Mouse (Mus musculus) kidney, adult 18-20 months (tissue): ENCODE measurements at regions not wholly inside any gene's neighbourhood (a gene's known extent, or its start where the extent isn't known, plus 50 kb on each side); places are given as distances from the start of the nearest gene placed in this dataset.

Experiments used
- DNase-seq: peaks from one replicate; pipeline ENCODE4 v3.0.0; 2021

GRCm38 (mm10) chr6:135629236-135629635, 266.9 kb downstream of the Emp1 start:
- no peak for DNase-seq

GRCm38 (mm10) chr6:135632671-135633070, 270.3 kb downstream of the Emp1 start:
- no peak for DNase-seq

GRCm38 (mm10) chr6:135636648-135637047, 274.3 kb downstream of the Emp1 start:
- DNase-seq = no peak

GRCm38 (mm10) chr6:135642711-135643110, 280.4 kb downstream of the Emp1 start:
- DNase-seq = no peak

GRCm38 (mm10) chr6:135646177-135646576, 283.8 kb downstream of the Emp1 start:
- peak; percentile 30 for DNase-seq

GRCm38 (mm10) chr6:135653002-135653401, 290.7 kb downstream of the Emp1 start:
- no peak for DNase-seq

GRCm38 (mm10) chr6:135662386-135662785, 300.0 kb downstream of the Emp1 start:
- DNase-seq = no peak

- no peak for DNase-seq
Observed at GRCm38 (mm10) chr6:135662801-135663537, 300.6 kb downstream of the Emp1 start.
